31 mouse cellular contexts compared by ENCODE assay signal in genomic region chr4:62385439-62385838, GRCm38 (mm10). TPM values are rescaled to one million over a fixed set of nuclear protein-coding genes. Genes with fewer than 3 reads are reported as not detected.
DNase-seq lines count a peak whose midpoint lies in the region; ATAC-seq lines count a peak whose summit lies in the region.
"Had no signal": no experiment of that assay in that cellular context is flagged by ENCODE, and none has a peak within 500 bp of the region (broad histone marks: within the 10 kb centered on the region; RNA-seq: fewer than 3 reads in every experiment).

No protein-coding gene starts in this region.

- H3K27me3 ChIP-seq in megakaryocyte, embryonic 14.5 days (replicated peaks): no peaks in the 10 kb centered on the region
- H3K27me3 ChIP-seq: embryonic facial prominence, embryonic 13.5 days; forebrain, embryonic 12.5 days; forebrain, embryonic 15.5 days; hindbrain, embryonic 12.5 days; hindbrain, embryonic 15.5 days had no signal

- no peaks in the 10 kb centered on the region for H3K9me3 ChIP-seq in megakaryocyte, embryonic 14.5 days
- H3K9me3 ChIP-seq: embryonic facial prominence, embryonic 10.5 days; embryonic facial prominence, embryonic 13.5 days; forebrain, embryonic 12.5 days; forebrain, embryonic 15.5 days; hindbrain, embryonic 12.5 days; hindbrain, embryonic 15.5 days had no signal

- no peak for DNase-seq in frontal cortex, postnatal 25 days (ENCODE audit: low spot score in 2 of 2)
- peak; percentile 25 for DNase-seq in right cerebral cortex, postnatal 25 days
- no peak for DNase-seq in right cerebral cortex, postnatal 10 days (ENCODE audit: low spot score in 2 of 2)
- DNase-seq: adrenal gland, postnatal 10 days; adrenal gland, postnatal 36 days; cerebellum, adult 11 months; cerebellum, adult 2 months; cerebellum, postnatal 10 days; cerebellum, postnatal 36 days; embryo, embryonic 11 days; gastrocnemius, adult 2 months; gastrocnemius, postnatal 14 days; heart, adult 11 months had no signal

- peak; percentile 65 for ATAC-seq in frontal cortex, adult (ENCODE audit: low TSS enrichment)
- no peak for ATAC-seq in megakaryocyte, adult 5-6 weeks (ENCODE audit: poor library complexity, severe bottlenecking)
- ATAC-seq: activated CD4-positive, CD25-positive, alpha-beta regulatory T cell, adult 4 months; forebrain, embryonic 15.5 days had no signal

- peaks cover 11% of the 10 kb centered on the region for H3K4me1 ChIP-seq in megakaryocyte, embryonic 14.5 days
- H3K4me1 ChIP-seq: embryonic facial prominence, embryonic 10.5 days; embryonic facial prominence, embryonic 13.5 days; forebrain, embryonic 12.5 days; forebrain, embryonic 15.5 days; hindbrain, embryonic 12.5 days; hindbrain, embryonic 15.5 days had no signal

- H3K4me3 ChIP-seq in megakaryocyte, embryonic 14.5 days (replicated peaks): peak overlapping the region; percentile 56
- H3K4me3 ChIP-seq: embryonic facial prominence, embryonic 10.5 days; embryonic facial prominence, embryonic 13.5 days; erythroblast, embryonic 14.5 days; forebrain, embryonic 12.5 days; forebrain, embryonic 15.5 days; gastrocnemius, adult 2 months; hindbrain, embryonic 12.5 days; hindbrain, embryonic 15.5 days had no signal

- peaks cover 71% of the 10 kb centered on the region for H3K36me3 ChIP-seq in megakaryocyte, embryonic 14.5 days (replicated peaks; ENCODE audit: low read length)

RNA-seq across cellular contexts. Expression of gene Cdc26, which starts 23.0 kb away (rescaled TPM):
- polyA plus RNA-seq in megakaryocyte, embryonic 14.5 days (2012; ENCODE audit: insufficient read depth, low replicate concordance): 1.1 and 25.0 TPM in 2 replicates
- total RNA-seq in megakaryocyte, adult 5-6 weeks (2015): 98.2 and 100 TPM in 2 replicates
- total RNA-seq in megakaryocyte, adult 5-6 weeks (2017): 71.7 and 85.0 TPM in 2 replicates

RNA-seq across cellular contexts. Expression of gene Prpf4, which starts 23.2 kb away (rescaled TPM):
- polyA plus RNA-seq in megakaryocyte, embryonic 14.5 days (2012; ENCODE audit: insufficient read depth, low replicate concordance): 0.44 and 2.8 TPM in 2 replicates
- total RNA-seq in megakaryocyte, adult 5-6 weeks (2015): 9.3 and 11.2 TPM in 2 replicates
- 9.2 and 11.2 TPM in 2 replicates for total RNA-seq in megakaryocyte, adult 5-6 weeks (2017)

RNA-seq across cellular contexts. Expression of gene Slc31a1, which starts 24.9 kb away (rescaled TPM):
- polyA plus RNA-seq in megakaryocyte, embryonic 14.5 days (2012; ENCODE audit: insufficient read depth, low replicate concordance): 0.58 and 2.0 TPM in 2 replicates
- total RNA-seq in megakaryocyte, adult 5-6 weeks (2015): 23.2 and 26.1 TPM in 2 replicates
- 20.7 and 25.3 TPM in 2 replicates for total RNA-seq in megakaryocyte, adult 5-6 weeks (2017)

RNA-seq across cellular contexts. Expression of gene Fkbp15, which starts 25.1 kb away (rescaled TPM):
- 6.5 and 13.1 TPM in 2 replicates for polyA plus RNA-seq in megakaryocyte, embryonic 14.5 days (2012; ENCODE audit: insufficient read depth, low replicate concordance)
- 46.8 and 47.6 TPM in 2 replicates for total RNA-seq in megakaryocyte, adult 5-6 weeks (2015)
- total RNA-seq in megakaryocyte, adult 5-6 weeks (2017): 110 and 118 TPM in 2 replicates

RNA-seq across cellular contexts. Expression of gene Rnf183, which starts 49.6 kb away (rescaled TPM):
- polyA plus RNA-seq in megakaryocyte, embryonic 14.5 days (2012; ENCODE audit: insufficient read depth, low replicate concordance): 4.9 and 10.5 TPM in 2 replicates
- total RNA-seq in megakaryocyte, adult 5-6 weeks (2015): not detected in 2 replicates
- not detected in 2 replicates for total RNA-seq in megakaryocyte, adult 5-6 weeks (2017)
- total RNA-seq: adrenal gland, postnatal 10 days; gastrocnemius, adult 2 months; gastrocnemius, postnatal 14 days; gastrocnemius, postnatal 4 days; heart, adult 8-10 months; heart, postnatal 25 days; hematopoietic stem cell, adult 5-6 weeks had no signal
- polyA plus RNA-seq: embryonic facial prominence, embryonic 10.5 days; embryonic facial prominence, embryonic 13.5 days; erythroblast, embryonic 14.5 days; forebrain, embryonic 12.5 days; heart, embryonic 11.5 days; heart, embryonic 14.5 days; heart, postnatal 0 days; hindbrain, embryonic 12.5 days had no signal
